Mouse (Mus musculus): ENCODE measurements at regions not wholly inside any gene's neighbourhood (a gene's known extent, or its start where the extent isn't known, plus 50 kb on each side); places are given as distances from the start of the nearest gene placed in this dataset.

DNA sequence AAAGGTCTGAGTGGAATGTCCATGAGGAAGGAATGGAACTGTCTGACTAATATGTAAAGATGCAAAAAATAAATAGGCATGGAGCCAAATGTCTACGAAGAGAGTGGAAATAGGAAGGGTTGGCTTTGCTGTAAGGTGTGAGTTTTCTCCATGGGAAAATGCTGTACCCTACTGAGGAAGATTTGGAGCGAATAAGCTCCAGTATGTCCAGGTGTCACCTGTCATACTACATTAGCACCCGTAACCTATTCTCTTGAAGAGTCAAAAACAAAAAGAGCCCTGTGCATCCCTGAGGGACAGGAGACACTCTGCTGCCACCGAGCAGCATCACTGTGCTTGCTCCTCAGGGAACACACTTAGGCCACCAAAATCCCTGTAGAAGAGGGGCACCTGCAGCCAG lies 95.0 kb upstream of the Tas2r119 start:
- DNase-seq (ENCODE audit: low read depth), result no peak

DNA sequence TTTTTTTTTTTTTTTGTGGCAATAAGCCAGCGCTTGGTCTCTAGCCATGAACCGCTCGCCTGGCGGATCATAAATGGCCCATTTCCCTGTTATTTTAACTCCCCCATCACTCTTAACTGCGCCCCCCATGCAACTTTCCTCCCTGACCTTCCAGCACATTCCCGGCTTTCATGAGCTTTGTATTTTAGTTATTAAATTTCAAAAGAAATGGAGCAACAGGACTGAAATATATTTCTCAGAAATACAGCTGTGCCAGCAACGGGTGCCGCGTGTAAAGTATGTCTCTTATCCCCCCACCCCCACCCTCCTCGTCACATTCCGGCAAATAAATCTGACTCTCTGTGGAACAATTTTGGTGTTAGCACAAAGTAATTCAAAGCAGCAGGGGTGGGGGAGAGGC lies 83.2 kb upstream of the Tas2r119 start:
- DNase-seq (ENCODE audit: low read depth), result no peak

DNA sequence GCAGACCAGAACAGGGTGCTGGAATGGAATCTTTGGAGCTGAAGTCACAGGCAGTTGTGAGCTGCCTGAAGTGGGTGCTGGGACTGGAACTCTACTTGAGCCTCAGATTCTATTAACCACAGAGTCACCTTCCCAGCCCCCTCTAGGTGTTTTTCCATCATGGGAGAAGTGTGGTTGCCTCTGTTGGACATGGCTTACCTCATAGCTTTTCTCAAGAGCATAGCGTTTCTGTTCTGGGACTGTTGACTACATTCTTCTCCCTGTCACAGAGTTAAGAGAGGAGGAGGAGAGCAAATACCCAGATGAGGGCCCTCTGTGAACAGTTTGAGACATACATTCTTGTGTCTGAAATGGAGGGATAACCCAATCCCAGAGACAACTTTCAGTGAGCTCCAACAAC lies 81.5 kb upstream of the Tas2r119 start:
- DNase-seq (ENCODE audit: low read depth), result no peak

DNA sequence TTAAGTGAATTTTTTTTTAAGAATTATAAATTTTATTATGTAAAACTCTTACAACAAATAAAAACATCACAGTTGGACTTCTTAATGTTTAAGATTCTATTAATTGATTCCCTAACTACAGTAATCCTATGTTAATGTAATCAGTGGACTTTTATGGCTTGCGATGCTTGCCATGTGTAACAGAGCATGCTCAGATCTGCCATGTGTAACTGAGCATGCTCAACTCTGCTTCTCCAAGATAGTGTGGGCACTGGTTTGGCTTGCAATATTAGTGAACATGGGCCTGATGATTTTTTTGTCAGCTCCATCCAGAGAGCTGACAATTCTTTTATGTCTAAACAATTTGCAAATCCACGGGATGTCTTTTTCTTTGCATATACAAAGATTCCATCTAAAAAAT lies 66.4 kb upstream of the Tas2r119 start:
- no peak for DNase-seq (ENCODE audit: low read depth)

All from NIH3T3 (cell line).